Mouse (Mus musculus): ENCODE results near the gene Saxo1. TPM values are rescaled to one million over a fixed set of nuclear protein-coding genes. Genes with fewer than 3 reads are reported as not detected.

The Saxo1 gene
- polyA plus RNA-seq, 1 experiment from 2014 or later: not detected

- H3K36me3 ChIP-seq: no peaks in the 10 kb centered on the region
- H3K9me3 ChIP-seq: no peaks in the 10 kb centered on the region
- H3K4me1 ChIP-seq (replicated peaks): no peaks in the 10 kb centered on the region
- no peak overlapping the region for H3K27ac ChIP-seq (replicated peaks)
- no peak overlapping the region for H3K9ac ChIP-seq
- peak; percentile 59 for ATAC-seq (ENCODE audit: low read depth)
- H3K4me2 ChIP-seq: no peak overlapping the region
- H3K4me3 ChIP-seq: no peak overlapping the region
- WGBS: 24% methylated on average over 6 of the region's 6 CpGs
- no peaks in the 10 kb centered on the region for H3K27me3 ChIP-seq
Measured at GRCm38 (mm10) chr4:86555035-86555707, 3.0 kb downstream of the Saxo1 start.

GRCm38 (mm10) chr4:86548332-86548731 lies 9.8 kb downstream of the Saxo1 start:
- 84% methylated on average over 9 of the region's 9 CpGs for WGBS
- Histone ChIP-seq H3K9ac (no peak overlapping the region), H3K27me3 (no peaks in the 10 kb centered on the region)

GRCm38 (mm10) chr4:86545615-86546014 lies 12.5 kb downstream of the Saxo1 start:
- WGBS: 54% methylated on average over 5 of the region's 5 CpGs
- H3K4me3 ChIP-seq: no peak overlapping the region
- ATAC-seq (ENCODE audit: low read depth): no peak

More at GRCm38 (mm10) chr4:86548332-86548731, 9.8 kb downstream of the Saxo1 start:
- no peaks in the 10 kb centered on the region for H3K36me3 ChIP-seq
- no peaks in the 10 kb centered on the region for H3K9me3 ChIP-seq
- H3K4me3 ChIP-seq: no peak overlapping the region
- no peak overlapping the region for H3K4me2 ChIP-seq
- no peak for ATAC-seq (ENCODE audit: low read depth)
- no peak overlapping the region for H3K27ac ChIP-seq (replicated peaks)
- peaks cover 17% of the 10 kb centered on the region for H3K4me1 ChIP-seq (replicated peaks)

GRCm38 (mm10) chr4:86543999-86544398 lies 14.1 kb downstream of the Saxo1 start:
- no peak overlapping the region for H3K9ac ChIP-seq
- H3K27ac ChIP-seq (replicated peaks): peak overlapping the region; percentile 54; the same call in 1 of the 2 replicates
- WGBS: 27% methylated on average over 3 of the region's 3 CpGs
- H3K27me3 ChIP-seq: no peaks in the 10 kb centered on the region
- no peaks in the 10 kb centered on the region for H3K9me3 ChIP-seq
- H3K4me2 ChIP-seq: no peak overlapping the region
- H3K4me1 ChIP-seq (replicated peaks): peaks cover 20% of the 10 kb centered on the region
- peak; percentile 80 for ATAC-seq (ENCODE audit: low read depth)
- no peak overlapping the region for H3K4me3 ChIP-seq
- no peaks in the 10 kb centered on the region for H3K36me3 ChIP-seq

More at GRCm38 (mm10) chr4:86545615-86546014, 12.5 kb downstream of the Saxo1 start:
- no peak overlapping the region for H3K9ac ChIP-seq
- H3K27me3 ChIP-seq: no peaks in the 10 kb centered on the region
- H3K4me2 ChIP-seq: no peak overlapping the region
- H3K36me3 ChIP-seq: no peaks in the 10 kb centered on the region
- no peaks in the 10 kb centered on the region for H3K9me3 ChIP-seq
- H3K4me1 ChIP-seq (replicated peaks): peaks cover 20% of the 10 kb centered on the region
- H3K27ac ChIP-seq (replicated peaks): peak overlapping the region; percentile 29; the same call in 1 of the 2 replicates

- Histone ChIP-seq H3K36me3 (no peaks in the 10 kb centered on the region), H3K4me3 (no peak overlapping the region), H3K27ac (replicated peaks) (no peak overlapping the region), H3K27me3 (no peaks in the 10 kb centered on the region), H3K9ac (no peak overlapping the region), H3K4me2 (no peak overlapping the region), H3K9me3 (0 out of 2 replicates have a peak, but pooled peaks cover 5% of the 10 kb centered on the region), H3K4me1 (replicated peaks) (peaks cover 20% of the 10 kb centered on the region)
- ATAC-seq (ENCODE audit: low read depth): no peak
- 61% methylated on average over 1 of the region's 1 CpGs for WGBS
Measured at GRCm38 (mm10) chr4:86541573-86541972, 16.6 kb downstream of the Saxo1 start.

GRCm38 (mm10) chr4:86538936-86539335 lies 19.2 kb downstream of the Saxo1 start:
- Histone ChIP-seq H3K4me3 (no peak overlapping the region), H3K9me3 (0 out of 2 replicates have a peak, but pooled peaks cover 5% of the 10 kb centered on the region), H3K4me2 (no peak overlapping the region), H3K4me1 (replicated peaks) (peaks cover 9% of the 10 kb centered on the region; the same call in 1 of the 2 replicates), H3K27me3 (no peaks in the 10 kb centered on the region), H3K36me3 (no peaks in the 10 kb centered on the region), H3K27ac (replicated peaks) (no peak overlapping the region), H3K9ac (no peak overlapping the region)
- WGBS: 93% methylated on average over 5 of the region's 5 CpGs
- no peak for ATAC-seq (ENCODE audit: low read depth)

GRCm38 (mm10) chr4:86537972-86538371 lies 20.2 kb downstream of the Saxo1 start:
- H3K4me2 ChIP-seq: no peak overlapping the region
- H3K9ac ChIP-seq: no peak overlapping the region
- WGBS: 49% methylated on average over 4 of the region's 4 CpGs
- H3K36me3 ChIP-seq: no peaks in the 10 kb centered on the region
- H3K9me3 ChIP-seq: 0 out of 2 replicates have a peak, but pooled peaks cover 5% of the 10 kb centered on the region
- peaks cover 4% of the 10 kb centered on the region; the same call in 1 of the 2 replicates for H3K4me1 ChIP-seq (replicated peaks)
- no peak overlapping the region for H3K27ac ChIP-seq (replicated peaks)
- no peaks in the 10 kb centered on the region for H3K27me3 ChIP-seq
- no peak for ATAC-seq (ENCODE audit: low read depth)
- H3K4me3 ChIP-seq: no peak overlapping the region

- 0 out of 2 replicates have a peak, but pooled peaks cover 5% of the 10 kb centered on the region for H3K9me3 ChIP-seq
- no peak overlapping the region for H3K27ac ChIP-seq (replicated peaks)
- H3K9ac ChIP-seq: no peak overlapping the region
- 0 out of 2 replicates have a peak, but pooled peaks cover 4% of the 10 kb centered on the region for H3K4me1 ChIP-seq (replicated peaks)
- no peak for ATAC-seq (ENCODE audit: low read depth)
- H3K4me3 ChIP-seq: no peak overlapping the region
- no peaks in the 10 kb centered on the region for H3K27me3 ChIP-seq
- H3K4me2 ChIP-seq: no peak overlapping the region
- no peaks in the 10 kb centered on the region for H3K36me3 ChIP-seq
- 70% methylated on average over 5 of the region's 5 CpGs for WGBS
Measured at GRCm38 (mm10) chr4:86534091-86534481, 24.0 kb downstream of the Saxo1 start.

GRCm38 (mm10) chr4:86533406-86534090 lies 24.6 kb downstream of the Saxo1 start:
- Histone ChIP-seq H3K27me3 (no peaks in the 10 kb centered on the region), H3K27ac (replicated peaks) (no peak overlapping the region), H3K9me3 (0 out of 2 replicates have a peak, but pooled peaks cover 5% of the 10 kb centered on the region), H3K4me3 (no peak overlapping the region), H3K36me3 (no peaks in the 10 kb centered on the region), H3K4me2 (no peak overlapping the region), H3K9ac (no peak overlapping the region), H3K4me1 (replicated peaks) (0 out of 2 replicates have a peak, but pooled peaks cover 4% of the 10 kb centered on the region)
- whole genome bisulfite sequencing: 63% methylated on average over 8 of the region's 8 CpGs
- ATAC-seq (ENCODE audit: low read depth): no peak

GRCm38 (mm10) chr4:86529161-86529560 lies 29.0 kb downstream of the Saxo1 start:
- Histone ChIP-seq H3K9me3 (no peaks in the 10 kb centered on the region), H3K4me2 (no peak overlapping the region), H3K27me3 (no peaks in the 10 kb centered on the region), H3K4me1 (replicated peaks) (0 out of 2 replicates have a peak, but pooled peaks cover 4% of the 10 kb centered on the region), H3K36me3 (no peaks in the 10 kb centered on the region), H3K9ac (no peak overlapping the region), H3K4me3 (no peak overlapping the region), H3K27ac (replicated peaks) (no peak overlapping the region)
- ATAC-seq (ENCODE audit: low read depth): no peak
- 74% methylated on average over 6 of the region's 6 CpGs for WGBS

GRCm38 (mm10) chr4:86527162-86528136 lies 30.7 kb downstream of the Saxo1 start:
- Histone ChIP-seq H3K27me3 (no peaks in the 10 kb centered on the region), H3K4me2 (no peak overlapping the region), H3K4me3 (no peak overlapping the region), H3K27ac (replicated peaks) (no peak overlapping the region), H3K36me3 (no peaks in the 10 kb centered on the region), H3K4me1 (replicated peaks) (no peaks in the 10 kb centered on the region), H3K9ac (no peak overlapping the region), H3K9me3 (no peaks in the 10 kb centered on the region)
- WGBS: 71% methylated on average over 11 of the region's 11 CpGs
- no peak for ATAC-seq (ENCODE audit: low read depth)
